Mouse (Mus musculus) hindbrain, embryonic 10.5 days (tissue): ENCODE data around the gene Slc16a10. TPM values are rescaled to one million over a fixed set of nuclear protein-coding genes. Genes with fewer than 3 reads are reported as not detected.
"Not testable (repeated sequence)": the region's sequence is repeated elsewhere in the genome, so short reads cannot be mapped to it uniquely, and the experiment has no call there.

Experiments used
- DNase-seq: peaks from one replicate; pipeline ENCODE4 v3.0.0-alpha.2; 2017; ENCODE audit warnings: low spot score
- H3K27ac ChIP-seq: fragments of 300-500 bp; sonication (generic); 2 replicates; pipeline ENCODE4 v1.5.1; 2016; ENCODE audit warnings: mild to moderate bottlenecking, moderate library complexity
- H3K27me3 ChIP-seq: fragments of 300-500 bp; sonication (generic); 2 replicates; pipeline ENCODE4 v1.6.1; 2016; ENCODE audit warnings: mild to moderate bottlenecking; ENCODE audit not compliant: poor library complexity, insufficient read depth, severe bottlenecking
- H3K36me3 ChIP-seq: fragments of 300-500 bp; sonication (generic); 2 replicates; pipeline ENCODE4 v1.6.1; 2016; ENCODE audit warnings: mild to moderate bottlenecking, moderate library complexity
- H3K4me1 ChIP-seq: fragments of 300-500 bp; sonication (generic); replicated peaks from 2 replicates; pipeline ENCODE4 v1.6.1; 2016; ENCODE audit warnings: mild to moderate bottlenecking
- H3K4me3 ChIP-seq: fragments of 300-500 bp; sonication (generic); 2 replicates; pipeline ENCODE4 v1.5.1; 2016; ENCODE audit warnings: mild to moderate bottlenecking, moderate library complexity
- H3K9me3 ChIP-seq: fragments of 300-500 bp; sonication (generic); 2 replicates; pipeline ENCODE4 v1.6.1; 2016; ENCODE audit warnings: mild to moderate bottlenecking, moderate library complexity
- WGBS: fragments of 180-500 bp; shearing (Covaris S2); methylation state at CpG from one replicate; pipeline ENCODE4 v1.1.7; 2016; 5-methylcytosine and 5-hydroxymethylcytosine counted together
- polyA plus RNA-seq: library from polyadenylated mRNA; unstranded; fragments of >200 nt; fragmentation: Nextera tagmentation; extraction: Ambion mirVana; gene quantifications from 2 replicates; pipeline ENCODE4 v1.2.1, GENCODE M21; 2016

Gene Slc16a10
- polyA plus RNA-seq, 1 experiment from 2014 or later, result 10.3 TPM

- H3K27me3 ChIP-seq, result peaks cover 25% of the 10 kb centered on the region
- peak within 1 kb of the TSS; percentile 70 for H3K4me3 ChIP-seq
- H3K9me3 ChIP-seq, result peaks cover 5% of the 10 kb centered on the region; the same call in 1 of the 2 replicates
- WGBS, result 2% methylated on average over 46 of the region's 46 CpGs
- H3K4me1 ChIP-seq, result peaks cover 17% of the 10 kb centered on the region
- peak; percentile 90 for DNase-seq
- H3K36me3 ChIP-seq, result no peaks in the 10 kb centered on the region
- peak within 1 kb of the TSS; percentile 84 for H3K27ac ChIP-seq
Observed at GRCm38 (mm10) chr10:40024554-40025428, 117.3 kb downstream of the Slc16a10 start, which contains the start of gene Mfsd4b1. Mfsd4b1 (minus strand) TSS chr10:40025268.

GRCm38 (mm10) chr10:40020401-40020800 lies 121.7 kb downstream of the Slc16a10 start:
- H3K4me3 ChIP-seq, result no peak overlapping the region
- H3K4me1 ChIP-seq, result peaks cover 15% of the 10 kb centered on the region
- H3K9me3 ChIP-seq, result no peaks in the 10 kb centered on the region
- H3K27ac ChIP-seq, result no peak overlapping the region
- H3K27me3 ChIP-seq, result peaks cover 25% of the 10 kb centered on the region
- no peaks in the 10 kb centered on the region for H3K36me3 ChIP-seq
- no peak for DNase-seq
- 65% methylated on average over 2 of the region's 2 CpGs for WGBS

GRCm38 (mm10) chr10:40019492-40019891 lies 122.6 kb downstream of the Slc16a10 start:
- H3K9me3 ChIP-seq, result no peaks in the 10 kb centered on the region
- no peak overlapping the region for H3K27ac ChIP-seq
- no peaks in the 10 kb centered on the region for H3K36me3 ChIP-seq
- H3K4me1 ChIP-seq, result peaks cover 6% of the 10 kb centered on the region
- WGBS, result 72% methylated on average over 3 of the region's 3 CpGs
- no peak for DNase-seq
- H3K27me3 ChIP-seq, result peaks cover 25% of the 10 kb centered on the region
- H3K4me3 ChIP-seq, result no peak overlapping the region

- H3K4me3 ChIP-seq, result no peak overlapping the region
- no peak for DNase-seq
- H3K36me3 ChIP-seq, result no peaks in the 10 kb centered on the region
- WGBS, result 90% methylated on average over 5 of the region's 5 CpGs
- no peak overlapping the region for H3K27ac ChIP-seq
- H3K9me3 ChIP-seq, result 0 out of 2 replicates have a peak, but pooled peaks cover 4% of the 10 kb centered on the region
- H3K27me3 ChIP-seq, result peaks cover 13% of the 10 kb centered on the region
- H3K4me1 ChIP-seq, result no peaks in the 10 kb centered on the region
Observed at GRCm38 (mm10) chr10:40018261-40018860, 123.7 kb downstream of the Slc16a10 start.

- 81% methylated on average over 11 of the region's 11 CpGs for WGBS
- H3K4me3 ChIP-seq, result no peak overlapping the region
- no peaks in the 10 kb centered on the region for H3K27me3 ChIP-seq
- H3K9me3 ChIP-seq, result 0 out of 2 replicates have a peak, but pooled peaks cover 4% of the 10 kb centered on the region
- no peaks in the 10 kb centered on the region for H3K36me3 ChIP-seq
- H3K4me1 ChIP-seq, result peaks cover 7% of the 10 kb centered on the region; the same call in 1 of the 2 replicates
- no peak for DNase-seq
- H3K27ac ChIP-seq, result no peak overlapping the region
Observed at GRCm38 (mm10) chr10:40009591-40009990, 132.5 kb downstream of the Slc16a10 start.

- WGBS, result 78% methylated on average over 4 of the region's 4 CpGs
- DNase-seq, H3K36me3 ChIP-seq, H3K27ac ChIP-seq, H3K27me3 ChIP-seq, H3K9me3 ChIP-seq, H3K4me1 ChIP-seq, H3K4me3 ChIP-seq: not testable (repeated sequence)
Observed at GRCm38 (mm10) chr10:40008847-40009246, 133.2 kb downstream of the Slc16a10 start.

- no peaks in the 10 kb centered on the region for H3K27me3 ChIP-seq
- no peak overlapping the region for H3K27ac ChIP-seq
- H3K4me1 ChIP-seq, result peaks cover 7% of the 10 kb centered on the region; the same call in 1 of the 2 replicates
- H3K36me3 ChIP-seq, result no peaks in the 10 kb centered on the region
- H3K9me3 ChIP-seq, result no peaks in the 10 kb centered on the region
- no peak overlapping the region for H3K4me3 ChIP-seq
- WGBS, result 90% methylated on average over 4 of the region's 4 CpGs
- no peak for DNase-seq
Observed at GRCm38 (mm10) chr10:40007953-40008352, 134.1 kb downstream of the Slc16a10 start.

- Histone ChIP-seq H3K36me3 (no peaks in the 10 kb centered on the region), H3K27me3 (no peaks in the 10 kb centered on the region), H3K4me3 (no peak overlapping the region), H3K4me1 (peaks cover 7% of the 10 kb centered on the region; the same call in 1 of the 2 replicates), H3K27ac (no peak overlapping the region), H3K9me3 (no peaks in the 10 kb centered on the region)
- WGBS, result 48% methylated on average over 10 of the region's 10 CpGs
- DNase-seq, result peak; percentile 46
Observed at GRCm38 (mm10) chr10:40006963-40007362, 135.1 kb downstream of the Slc16a10 start.

GRCm38 (mm10) chr10:40000746-40001145 lies 141.3 kb downstream of the Slc16a10 start:
- 94% methylated on average over 2 of the region's 2 CpGs for WGBS
- no peaks in the 10 kb centered on the region for H3K36me3 ChIP-seq
- H3K9me3 ChIP-seq, result no peaks in the 10 kb centered on the region
- H3K4me3 ChIP-seq, result no peak overlapping the region
- no peaks in the 10 kb centered on the region for H3K4me1 ChIP-seq
- H3K27ac ChIP-seq, result no peak overlapping the region
- no peaks in the 10 kb centered on the region for H3K27me3 ChIP-seq
- DNase-seq, result no peak

- H3K36me3 ChIP-seq, result no peaks in the 10 kb centered on the region
- no peak overlapping the region for H3K4me3 ChIP-seq
- H3K27me3 ChIP-seq, result no peaks in the 10 kb centered on the region
- no peak for DNase-seq
- peaks cover 11% of the 10 kb centered on the region; the same call in 1 of the 2 replicates for H3K9me3 ChIP-seq
- no peak overlapping the region for H3K27ac ChIP-seq
- no peaks in the 10 kb centered on the region for H3K4me1 ChIP-seq
- 75% methylated on average over 4 of the region's 4 CpGs for WGBS
Observed at GRCm38 (mm10) chr10:39991155-39991554, 150.9 kb downstream of the Slc16a10 start.

- Histone ChIP-seq H3K9me3 (no peaks in the 10 kb centered on the region), H3K27ac (no peak within 1 kb of the TSS), H3K36me3 (no peaks in the 10 kb centered on the region), H3K27me3 (no peaks in the 10 kb centered on the region), H3K4me3 (no peak within 1 kb of the TSS), H3K4me1 (no peaks in the 10 kb centered on the region)
- no peak for DNase-seq
- WGBS, result 92% methylated on average over 12 of the region's 12 CpGs
Observed at GRCm38 (mm10) chr10:39986466-39986865, 155.6 kb downstream of the Slc16a10 start, which contains the start of gene Mfsd4b5. Mfsd4b5 (minus strand) TSS chr10:39986646.
